Mouse (Mus musculus) myocyte (in vitro differentiated cells): ENCODE results near the gene Pak4. TPM values are rescaled to one million over a fixed set of nuclear protein-coding genes. Genes with fewer than 3 reads are reported as not detected.

ENCODE experiments used
- H3K27me3 ChIP-seq: one replicate; pipeline ENCODE4 v1.6.1; 2011; ENCODE audit not compliant: control insufficient read depth, insufficient read depth, insufficient read length
- H3K36me3 ChIP-seq: one replicate; pipeline ENCODE4 v1.6.1; 2011; ENCODE audit not compliant: control insufficient read depth, insufficient read depth
- H3K4me2 ChIP-seq: one replicate; pipeline ENCODE4 v1.6.1; 2011; ENCODE audit warnings: low read depth, control low read depth
- H3K4me3 ChIP-seq: one replicate; pipeline ENCODE4 v1.5.1; 2011; ENCODE audit warnings: mild to moderate bottlenecking, control low read depth, moderate library complexity
- H3K79me2 ChIP-seq: one replicate; pipeline ENCODE4 v1.6.1; 2011; ENCODE audit not compliant: control insufficient read depth, insufficient read depth
- H3ac ChIP-seq: one replicate; pipeline ENCODE4 v1.6.1; 2011; ENCODE audit not compliant: control insufficient read depth, insufficient read length
- CEBPB ChIP-seq: IDR thresholded peaks from 2 replicates; pipeline ENCODE4 v1.6.1; 2011; ENCODE audit warnings: mild to moderate bottlenecking, moderate library complexity; ENCODE audit not compliant: poor library complexity, insufficient read depth, severe bottlenecking
- E2F4 ChIP-seq: IDR thresholded peaks from one replicate; pipeline ENCODE4 v1.6.1; 2011; ENCODE audit warnings: mild to moderate bottlenecking, control low read depth, moderate library complexity; ENCODE audit not compliant: insufficient read depth
- MAX ChIP-seq: IDR thresholded peaks from one replicate; pipeline ENCODE4 v1.6.1; 2011; ENCODE audit warnings: low read depth, mild to moderate bottlenecking, control low read depth
- MYOD1 ChIP-seq, 3 experiments: IDR thresholded peaks; one replicate each; pipeline ENCODE4 v1.6.1; 2011; ENCODE audit warnings: control low read depth in 2 of 3, low read depth in 2 of 3, mild to moderate bottlenecking in 2 of 3, moderate library complexity in 1 of 3; ENCODE audit not compliant: insufficient read length in 2 of 3, control insufficient read depth in 1 of 3
- MYOG ChIP-seq, 3 experiments: IDR thresholded peaks; one replicate each; pipeline ENCODE4 v1.6.1; 2011; ENCODE audit warnings: control low read depth in 2 of 3, low read depth in 2 of 3, mild to moderate bottlenecking in 2 of 3; ENCODE audit not compliant: insufficient read length in 2 of 3, control insufficient read depth in 1 of 3, insufficient read depth in 1 of 3
- POLR2A ChIP-seq: IDR thresholded peaks from one replicate; pipeline ENCODE4 v1.6.1; 2011; ENCODE audit warnings: low read depth, mild to moderate bottlenecking, control low read depth, moderate library complexity; ENCODE audit not compliant: insufficient read length
- POLR2AphosphoS2 ChIP-seq: IDR thresholded peaks from one replicate; pipeline ENCODE4 v1.6.1; 2011; ENCODE audit warnings: low read depth, control low read depth; ENCODE audit not compliant: insufficient read length
- REST ChIP-seq: IDR thresholded peaks from one replicate; pipeline ENCODE4 v1.6.1; 2011; ENCODE audit warnings: mild to moderate bottlenecking, control low read depth, moderate library complexity; ENCODE audit not compliant: insufficient read depth, insufficient read length
- SRF ChIP-seq: IDR thresholded peaks from one replicate; pipeline ENCODE4 v1.6.1; 2011; ENCODE audit warnings: low read depth; ENCODE audit not compliant: control insufficient read depth, insufficient read length
- TCF12 ChIP-seq: IDR thresholded peaks from one replicate; pipeline ENCODE4 v1.6.1; 2011; ENCODE audit warnings: mild to moderate bottlenecking, control low read depth; ENCODE audit not compliant: poor library complexity, insufficient read depth, severe bottlenecking
- USF1 ChIP-seq: IDR thresholded peaks from one replicate; pipeline ENCODE4 v1.6.1; 2011; ENCODE audit warnings: low read depth, mild to moderate bottlenecking, control low read depth, moderate library complexity
- polyA plus RNA-seq: library from polyadenylated mRNA; unstranded; fragments of >200 nt; fragmentation: generic; extraction: Trizol; gene quantifications from one replicate; pipeline ENCODE4 v1.2.1, GENCODE M21; 2012; ENCODE audit warnings: missing spikeins

The Pak4 gene
- polyA plus RNA-seq, 1 experiment: 27.5 TPM

DNA sequence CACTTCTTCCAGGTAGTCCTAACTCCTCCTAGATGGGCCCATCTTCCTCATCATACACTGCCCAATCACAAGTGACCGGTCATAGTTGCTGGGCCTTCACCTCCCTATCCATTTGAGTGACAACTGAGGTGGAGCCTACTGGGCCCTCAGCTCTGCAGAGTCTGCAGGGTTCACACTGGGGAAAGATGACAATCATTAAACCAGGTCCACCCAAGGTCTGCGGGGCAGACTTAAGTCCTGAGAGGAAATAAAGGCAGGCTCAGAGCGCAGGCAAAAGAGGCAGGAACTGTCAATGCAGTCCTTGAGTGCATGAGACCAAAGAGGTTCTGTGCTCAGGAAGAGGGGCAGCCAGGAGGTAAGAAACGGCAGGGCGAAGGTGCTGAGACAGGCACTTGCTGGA, 25.3 kb downstream of the Pak4 start:
- Histone ChIP-seq H3K79me2 (peaks cover 26% of the 10 kb centered on the region), H3K36me3 (no peaks in the 10 kb centered on the region), H3K4me2 (no peak overlapping the region), H3ac (no peak overlapping the region), H3K27me3 (no peaks in the 10 kb centered on the region), H3K4me3 (no peak overlapping the region)
- no peak for TF ChIP-seq POLR2A
- TF ChIP-seq MYOD1 (IDR thresholded peaks at IDR 0.05; ENCODE audit: control insufficient read depth in 1 of 3, insufficient read length in 2 of 3, low read depth in 2 of 3): no peak
- TF ChIP-seq POLR2AphosphoS2: no peak
- no peak for TF ChIP-seq MAX
- TF ChIP-seq E2F4: no peak
- no peak for TF ChIP-seq REST

DNA sequence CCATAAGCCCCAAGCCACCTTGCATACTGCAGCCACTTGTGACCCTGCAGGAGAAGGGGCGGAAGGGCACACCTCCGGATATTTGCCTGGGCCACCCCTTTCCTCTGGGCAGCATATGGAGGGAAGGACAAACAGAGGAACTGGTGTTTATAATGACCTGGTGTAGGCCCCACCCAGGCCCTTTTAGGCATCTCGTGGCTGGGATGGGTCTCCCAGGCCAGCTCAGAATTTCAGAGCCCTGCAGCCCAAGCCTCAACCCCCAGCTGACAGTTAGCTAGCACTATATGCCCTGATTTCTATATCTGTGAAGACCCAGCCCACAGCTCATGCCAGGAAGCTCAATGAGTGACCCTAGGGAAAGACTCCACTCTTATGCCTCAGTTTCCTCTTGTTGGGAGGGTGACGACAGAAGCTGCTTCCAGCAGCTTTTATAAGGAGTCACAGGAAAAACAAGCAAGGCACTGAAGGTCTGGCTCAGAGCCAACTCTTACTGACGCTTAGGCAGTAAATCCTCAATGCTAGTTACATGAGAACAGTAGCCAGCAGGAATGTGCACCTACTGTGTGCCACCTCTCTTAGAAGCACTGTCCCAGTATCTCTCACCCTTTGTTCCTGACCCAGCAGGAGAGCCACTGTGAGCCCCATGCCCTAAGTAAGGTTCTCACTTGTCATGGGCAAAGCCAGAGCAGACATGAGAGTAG, 26.9 kb downstream of the Pak4 start:
- TF ChIP-seq REST (no peak), SRF (no peak), TCF12 (no peak), POLR2AphosphoS2 (no peak)
- Histone ChIP-seq H3K4me3 (no peak overlapping the region), H3ac (no peak overlapping the region), H3K36me3 (no peaks in the 10 kb centered on the region), H3K4me2 (no peak overlapping the region), H3K27me3 (no peaks in the 10 kb centered on the region), H3K79me2 (peaks cover 26% of the 10 kb centered on the region)

- H3K36me3 ChIP-seq: no peaks in the 10 kb centered on the region
- H3K27me3 ChIP-seq: no peaks in the 10 kb centered on the region
- no peak overlapping the region for H3ac ChIP-seq
- TF ChIP-seq MYOD1 (IDR thresholded peaks at IDR 0.05; ENCODE audit: control insufficient read depth in 1 of 3, insufficient read length in 2 of 3, low read depth in 2 of 3): peak in 2 of 3 experiments; percentile 44 to 61
- peak in 1 of 3 experiments; percentile 47 for TF ChIP-seq MYOG (IDR thresholded peaks at IDR 0.05; ENCODE audit: control insufficient read depth in 1 of 3, insufficient read depth in 1 of 3, insufficient read length in 2 of 3, low read depth in 2 of 3)
- TF ChIP-seq POLR2AphosphoS2: no peak
- H3K4me2 ChIP-seq: no peak overlapping the region
- H3K4me3 ChIP-seq: no peak overlapping the region
- peaks cover 22% of the 10 kb centered on the region for H3K79me2 ChIP-seq
Measured at GRCm38 (mm10) chr7:28570291-28570981, 27.5 kb downstream of the Pak4 start.

DNA sequence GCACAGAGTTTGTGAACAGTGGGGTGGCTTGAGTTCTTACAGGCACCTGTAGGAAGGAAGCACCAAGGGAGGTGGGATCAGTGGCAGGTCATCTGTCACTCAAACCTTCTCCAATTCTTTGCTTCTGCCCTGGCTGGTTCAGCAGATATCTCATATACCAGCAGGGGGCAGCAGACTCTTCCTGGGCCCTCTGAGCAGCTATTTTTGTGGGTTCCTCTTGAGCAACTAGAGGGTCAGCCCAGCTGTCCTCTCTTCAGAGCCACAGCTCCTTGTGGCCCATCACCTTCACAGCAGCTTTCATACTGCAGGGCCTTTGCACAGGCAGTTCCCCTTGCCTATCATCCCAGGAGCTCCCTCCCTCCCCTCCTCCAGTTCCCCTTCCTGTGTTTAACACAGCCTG, 29.7 kb downstream of the Pak4 start:
- Histone ChIP-seq H3K27me3 (no peaks in the 10 kb centered on the region), H3K4me3 (no peak overlapping the region), H3K79me2 (peaks cover 2% of the 10 kb centered on the region), H3K4me2 (no peak overlapping the region), H3K36me3 (no peaks in the 10 kb centered on the region), H3ac (no peak overlapping the region)
- TF ChIP-seq MYOD1 (IDR thresholded peaks at IDR 0.05; ENCODE audit: control insufficient read depth in 1 of 3, insufficient read length in 2 of 3, low read depth in 2 of 3): peak in 2 of 3 experiments; percentile 18 to 52
- TF ChIP-seq E2F4: no peak
- peak; percentile 19 to 76 (median 28) for TF ChIP-seq MYOG (IDR thresholded peaks at IDR 0.05; ENCODE audit: control insufficient read depth in 1 of 3, insufficient read depth in 1 of 3, insufficient read length in 2 of 3, low read depth in 2 of 3)

GRCm38 (mm10) chr7:28567539-28567938, 30.4 kb downstream of the Pak4 start:
- Histone ChIP-seq H3K79me2 (no peaks in the 10 kb centered on the region), H3K36me3 (no peaks in the 10 kb centered on the region)

More at GRCm38 (mm10) chr7:28567539-28567938, 30.4 kb downstream of the Pak4 start:
- TF ChIP-seq REST: no peak
- TF ChIP-seq MYOG (IDR thresholded peaks at IDR 0.05; ENCODE audit: control insufficient read depth in 1 of 3, insufficient read depth in 1 of 3, insufficient read length in 2 of 3, low read depth in 2 of 3): peak; percentile 7 to 80 (median 48)
- TF ChIP-seq SRF: no peak
- TF ChIP-seq MYOD1 (IDR thresholded peaks at IDR 0.05; ENCODE audit: control insufficient read depth in 1 of 3, insufficient read length in 2 of 3, low read depth in 2 of 3): peak in 2 of 3 experiments; percentile 56 to 64
- no peak for TF ChIP-seq E2F4
- no peak for TF ChIP-seq CEBPB
- TF ChIP-seq USF1: no peak
- TF ChIP-seq POLR2AphosphoS2: no peak
- no peak for TF ChIP-seq POLR2A
- no peak for TF ChIP-seq MAX
- no peaks in the 10 kb centered on the region for H3K27me3 ChIP-seq
- H3ac ChIP-seq: no peak overlapping the region
- no peak overlapping the region for H3K4me2 ChIP-seq
- no peak overlapping the region for H3K4me3 ChIP-seq
